Mouse (Mus musculus) bone marrow, adult 2 months (tissue): ENCODE results near the gene Vti1a.

Experiments used
- CTCF ChIP-seq: fragments of 200-500 bp; IDR thresholded peaks from 2 replicates; pipeline ENCODE4 v1.5.1; 2011; ENCODE audit warnings: low read length, control low read depth; ENCODE audit not compliant: control insufficient read depth, insufficient read depth
- POLR2A ChIP-seq: fragments of 200-500 bp; IDR thresholded peaks from 2 replicates; pipeline ENCODE4 v1.6.1; 2011; ENCODE audit warnings: low read depth, mild to moderate bottlenecking, control low read depth, low read length, borderline replicate concordance; ENCODE audit not compliant: control insufficient read depth

- no peak for TF ChIP-seq CTCF
- TF ChIP-seq POLR2A = no peak
Measured at GRCm38 (mm10) chr19:55579310-55579709, 263.2 kb downstream of the Vti1a start.
